Mouse (Mus musculus): ENCODE measurements at regions not wholly inside any gene's neighbourhood (a gene's known extent, or its start where the extent isn't known, plus 50 kb on each side); places are given as distances from the start of the nearest gene placed in this dataset.
A peak's percentile ranks its signal among the peaks of the same experiment; 100 is the strongest.

DNA sequence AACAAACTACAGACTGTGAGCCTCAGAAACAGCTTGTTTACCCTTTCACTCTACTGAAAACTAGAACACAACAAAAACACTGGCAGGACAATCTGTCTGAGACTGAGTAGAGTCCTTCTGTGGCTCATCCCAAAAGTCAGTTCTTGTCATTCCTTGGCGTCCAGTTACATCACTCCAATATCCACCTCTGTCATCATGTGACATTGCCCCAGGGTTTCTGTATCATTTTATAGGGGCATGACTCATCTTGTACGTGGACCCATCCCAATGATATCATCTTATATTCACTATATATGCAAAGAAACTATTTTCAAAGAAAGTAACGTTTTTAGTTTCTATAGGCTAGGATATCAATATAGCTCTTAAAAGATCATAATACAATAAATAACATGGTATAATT is 152.3 kb downstream of the Dkk2 start:
- DNase-seq (ENCODE audit: low spot score in 2 of 2): no peak

DNA sequence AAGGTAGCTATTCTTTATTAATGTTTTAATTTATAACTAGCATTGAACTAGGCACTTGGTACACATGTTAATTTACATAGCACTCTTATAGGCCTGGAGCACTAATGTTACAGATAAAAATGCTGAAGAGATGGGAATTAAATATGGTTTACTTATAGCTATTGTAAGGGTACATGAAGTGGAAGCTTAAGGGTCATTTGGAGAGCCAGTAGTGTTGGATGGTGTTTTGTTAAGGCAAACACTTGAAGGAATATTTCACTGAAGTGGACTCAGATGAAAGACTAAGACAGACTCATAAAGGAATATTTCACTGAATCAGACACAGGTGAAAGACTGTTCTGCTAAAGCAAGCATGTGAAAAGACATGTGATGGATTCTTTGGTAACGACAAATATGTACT is 172.7 kb downstream of the Dkk2 start:
- no peak for DNase-seq (ENCODE audit: low spot score in 2 of 2)

DNA sequence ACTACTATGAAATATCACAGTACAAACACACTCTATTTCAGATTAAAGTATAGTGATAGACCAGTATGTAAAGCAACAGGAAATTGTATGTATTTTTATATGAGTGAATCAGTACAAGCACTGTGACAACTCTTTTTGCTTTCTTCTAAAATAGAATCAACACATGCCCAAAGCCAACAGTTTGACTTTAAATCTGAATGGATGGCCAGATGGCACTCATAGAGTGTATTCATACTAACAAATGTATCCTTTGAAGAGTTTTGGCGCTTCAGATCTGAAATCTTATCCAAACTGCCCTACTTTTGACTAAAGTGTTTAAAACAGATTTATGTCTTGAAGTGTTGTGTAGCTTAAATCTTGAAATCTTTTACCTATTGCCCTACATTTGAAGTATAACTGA is 184.5 kb downstream of the Dkk2 start:
- DNase-seq (ENCODE audit: low spot score in 2 of 2): no peak

DNA sequence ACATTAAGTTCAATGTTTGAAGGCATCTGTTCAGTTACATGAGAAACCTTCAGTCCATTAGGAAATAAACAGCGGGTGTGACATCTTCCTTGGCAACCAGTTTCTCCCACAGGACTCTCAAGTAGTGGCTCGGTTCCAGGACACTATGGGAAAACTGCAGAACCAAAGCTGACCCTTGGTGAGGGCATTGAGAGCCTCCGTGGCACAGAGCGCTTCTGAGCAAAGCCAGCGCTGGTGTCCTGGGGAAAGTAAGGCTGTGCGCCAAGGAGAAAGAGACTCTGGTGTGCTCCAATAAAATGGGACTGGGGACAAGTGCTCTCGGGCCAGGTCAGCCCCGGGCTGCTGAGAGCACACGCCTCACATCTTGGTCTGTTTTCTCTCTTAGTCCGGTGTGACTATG is 189.7 kb downstream of the Dkk2 start:
- peak; percentile 40 to 44 for DNase-seq (ENCODE audit: low spot score in 2 of 2)

DNA sequence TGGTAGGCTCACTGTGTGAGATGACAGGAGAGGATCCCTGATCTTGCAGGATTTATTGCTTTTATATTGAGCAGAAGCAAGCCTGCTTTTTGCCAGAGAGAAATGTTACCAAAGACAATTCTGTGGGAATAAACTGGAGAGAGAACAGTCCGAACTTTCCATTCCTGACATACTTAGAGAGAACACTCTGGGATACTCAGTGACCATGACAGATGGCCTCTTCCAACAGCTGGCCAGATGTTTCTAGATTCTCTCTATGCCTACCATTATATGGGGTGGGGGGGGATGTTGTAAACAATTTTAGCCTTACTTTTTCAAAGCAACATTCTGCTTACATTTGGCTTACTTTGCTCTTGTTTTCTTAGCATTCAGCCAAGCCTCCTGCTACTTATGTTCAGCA is 192.7 kb downstream of the Dkk2 start:
- DNase-seq (ENCODE audit: low spot score in 2 of 2): peak in 1 of 2 experiments; percentile 11

DNA sequence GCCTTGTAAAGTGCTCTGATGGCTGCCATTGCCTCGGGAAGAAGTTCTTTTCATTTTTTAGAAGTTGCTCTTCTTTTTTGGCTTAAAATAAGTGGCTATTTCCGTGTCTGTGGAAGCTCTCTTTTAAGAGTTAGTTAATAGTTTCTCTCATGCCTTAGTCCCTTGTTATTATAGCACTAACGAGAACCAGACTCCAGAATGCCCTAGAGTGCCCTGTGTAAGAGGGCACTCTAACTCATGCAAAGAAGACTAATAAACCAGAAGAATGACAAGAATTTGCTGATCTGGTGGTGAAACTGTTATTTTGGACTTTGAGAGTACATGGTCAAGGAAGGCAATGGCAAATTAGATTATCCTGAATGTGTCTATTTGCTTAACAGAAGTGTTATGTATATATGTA is 202.6 kb downstream of the Dkk2 start:
- DNase-seq (ENCODE audit: low spot score in 2 of 2): no peak

DNA sequence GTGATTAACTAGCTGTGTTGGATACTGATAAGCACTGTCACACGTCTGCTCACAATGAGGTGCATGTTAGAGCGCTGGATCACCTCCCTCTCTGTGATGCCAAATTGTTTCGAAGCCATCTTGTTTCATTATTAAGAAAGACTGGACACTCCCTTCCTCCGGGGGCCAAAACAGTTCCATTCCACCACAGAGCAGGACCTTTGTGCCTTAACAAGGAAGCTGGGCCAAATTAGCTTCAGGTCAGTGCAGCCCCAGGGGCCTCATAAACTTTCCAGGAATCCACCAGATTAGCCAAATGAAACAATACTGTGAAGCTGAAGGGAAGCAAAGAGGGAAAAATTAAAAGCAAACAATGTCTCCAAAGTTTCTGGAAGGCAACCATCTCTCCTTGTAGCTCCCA is 241.9 kb downstream of the Dkk2 start:
- DNase-seq (ENCODE audit: low spot score in 2 of 2): peak; percentile 1 to 4

DNA sequence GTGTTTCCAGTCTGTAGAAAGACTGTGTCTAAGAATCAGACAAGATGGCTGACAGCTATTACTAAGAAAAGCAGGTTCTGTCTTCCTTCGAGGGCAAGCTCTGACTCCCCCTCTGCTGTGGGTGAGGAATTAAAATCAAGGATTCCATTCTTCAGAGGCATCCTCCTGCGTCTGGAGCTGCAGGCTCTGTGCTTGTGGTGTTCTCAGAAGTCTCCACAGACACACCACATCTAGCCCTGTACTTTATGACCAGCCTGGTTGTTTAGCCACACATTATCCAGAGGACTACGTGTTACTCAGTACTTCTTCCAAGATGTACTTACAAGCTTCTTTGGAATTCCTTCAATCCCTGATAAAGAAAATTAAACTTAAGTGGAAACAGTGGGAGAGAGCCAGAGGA is 258.5 kb downstream of the Dkk2 start:
- no peak for DNase-seq (ENCODE audit: low spot score in 2 of 2)

DNA sequence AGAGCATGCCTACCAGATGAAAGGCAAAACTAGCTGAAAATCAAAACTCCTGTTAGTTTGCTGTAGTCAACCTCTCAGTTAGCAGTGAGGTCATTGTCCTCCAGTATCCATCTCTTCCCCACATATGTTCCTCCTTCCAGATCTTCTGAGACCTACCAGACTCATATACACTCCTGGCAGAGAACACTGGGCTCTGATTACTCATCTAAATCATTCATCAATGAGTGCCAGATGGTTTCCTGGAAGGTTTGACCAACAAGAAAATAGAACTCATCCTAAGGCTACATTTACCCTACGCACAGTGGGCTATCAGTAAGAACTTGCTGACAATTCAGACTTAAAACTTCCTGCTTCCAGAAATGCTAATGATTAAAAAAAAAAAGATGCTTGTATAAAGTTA is 260.8 kb downstream of the Dkk2 start:
- DNase-seq (ENCODE audit: low spot score in 2 of 2): no peak

DNA sequence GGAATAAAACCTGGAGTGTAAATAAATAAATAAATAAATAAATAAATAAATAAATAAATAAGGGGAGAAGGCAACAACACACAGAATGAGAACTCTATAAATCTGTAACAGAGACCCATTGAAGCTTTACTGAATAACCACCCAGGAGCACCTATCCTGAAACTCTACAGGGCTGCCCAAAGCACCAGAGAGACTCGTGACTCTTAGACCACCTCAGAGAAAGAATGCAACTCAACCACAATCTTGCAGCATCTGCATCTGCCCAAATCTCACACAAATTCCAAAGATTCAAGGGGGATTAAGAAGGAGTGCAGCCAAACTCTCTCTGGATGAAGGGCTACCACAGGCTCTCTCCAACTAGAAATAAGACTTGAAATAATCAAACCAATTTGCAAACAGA is 264.5 kb downstream of the Dkk2 start:
- DNase-seq (ENCODE audit: low spot score in 2 of 2): no peak

DNA sequence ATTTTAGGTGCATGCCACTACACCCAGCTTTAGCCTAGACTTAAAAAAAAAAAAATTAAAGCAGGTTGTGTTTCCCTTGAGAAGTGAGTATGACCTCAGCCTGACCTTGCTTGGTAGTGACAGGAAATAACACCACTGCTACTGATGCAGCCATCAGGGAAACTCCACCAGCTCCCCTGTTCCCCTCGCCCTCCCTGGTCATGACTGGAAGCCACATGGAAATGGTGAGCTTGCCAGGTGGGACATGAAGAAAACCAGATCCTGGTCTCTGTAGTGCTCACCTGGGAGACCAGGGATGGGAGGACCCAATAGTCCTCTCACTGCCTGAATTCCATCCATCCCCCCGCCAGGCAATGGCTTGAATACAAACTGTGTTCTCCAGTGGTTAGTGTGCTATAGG is 268.1 kb downstream of the Dkk2 start:
- no peak for DNase-seq (ENCODE audit: low spot score in 2 of 2)

DNA sequence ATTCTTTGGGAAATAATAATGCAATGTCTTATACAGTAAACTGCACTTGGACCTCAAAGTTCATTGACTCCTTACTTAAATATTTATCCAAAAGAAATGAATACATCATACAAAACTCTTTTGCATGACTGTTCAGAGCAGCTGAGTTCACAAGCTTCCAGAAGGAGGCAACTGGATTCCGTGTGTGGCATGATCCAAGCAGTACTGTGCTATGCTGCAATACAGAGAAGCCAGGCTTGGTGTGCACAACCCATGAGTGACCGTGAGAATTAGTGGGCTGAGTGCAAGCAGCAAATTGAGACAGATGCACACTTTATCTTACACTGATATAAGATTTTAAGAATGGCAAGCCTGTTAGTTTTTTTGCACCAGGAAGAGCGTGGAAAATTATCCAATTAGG is 270.0 kb upstream of the Gimd1 start:
- DNase-seq (ENCODE audit: low spot score in 2 of 2): no peak

DNA sequence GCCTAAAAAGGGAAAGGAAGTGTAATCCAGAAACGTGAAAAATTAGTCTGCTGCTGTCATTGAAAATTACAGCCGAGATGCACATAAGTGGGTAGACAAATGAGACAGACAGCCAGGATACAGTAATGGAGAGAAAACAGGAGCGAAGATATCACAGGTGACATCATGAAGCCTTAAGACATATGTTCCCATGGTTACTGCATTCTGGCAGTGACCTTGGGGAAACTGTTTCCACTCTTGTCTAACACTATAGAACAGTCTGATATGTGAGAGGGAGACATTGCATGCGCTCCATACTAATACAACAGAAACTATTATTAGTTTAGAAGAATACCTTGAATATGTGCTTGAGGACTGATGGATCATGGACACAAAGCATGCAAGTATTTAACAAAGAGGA is 254.0 kb upstream of the Gimd1 start:
- DNase-seq (ENCODE audit: low spot score in 2 of 2): no peak

DNA sequence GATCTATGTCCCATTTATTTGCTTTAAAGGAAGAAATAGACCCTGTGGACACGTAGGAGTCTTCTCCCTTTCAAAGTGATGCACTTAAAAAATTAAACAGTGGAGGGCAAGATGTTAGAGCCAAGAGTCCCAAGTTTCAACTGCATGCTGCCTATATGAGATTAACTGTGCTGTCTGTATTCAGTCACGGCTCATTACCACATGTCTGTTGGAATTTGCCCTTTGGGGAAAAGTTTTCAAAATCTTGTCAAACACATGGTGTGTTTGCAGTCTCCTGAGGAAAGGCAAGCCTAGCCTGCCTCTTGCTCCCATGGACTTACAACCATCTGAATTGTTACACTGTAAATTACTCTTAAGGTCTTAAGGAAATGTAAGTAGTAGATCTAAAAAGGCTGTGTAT is 211.9 kb upstream of the Gimd1 start:
- DNase-seq (ENCODE audit: low spot score in 2 of 2): no peak

DNA sequence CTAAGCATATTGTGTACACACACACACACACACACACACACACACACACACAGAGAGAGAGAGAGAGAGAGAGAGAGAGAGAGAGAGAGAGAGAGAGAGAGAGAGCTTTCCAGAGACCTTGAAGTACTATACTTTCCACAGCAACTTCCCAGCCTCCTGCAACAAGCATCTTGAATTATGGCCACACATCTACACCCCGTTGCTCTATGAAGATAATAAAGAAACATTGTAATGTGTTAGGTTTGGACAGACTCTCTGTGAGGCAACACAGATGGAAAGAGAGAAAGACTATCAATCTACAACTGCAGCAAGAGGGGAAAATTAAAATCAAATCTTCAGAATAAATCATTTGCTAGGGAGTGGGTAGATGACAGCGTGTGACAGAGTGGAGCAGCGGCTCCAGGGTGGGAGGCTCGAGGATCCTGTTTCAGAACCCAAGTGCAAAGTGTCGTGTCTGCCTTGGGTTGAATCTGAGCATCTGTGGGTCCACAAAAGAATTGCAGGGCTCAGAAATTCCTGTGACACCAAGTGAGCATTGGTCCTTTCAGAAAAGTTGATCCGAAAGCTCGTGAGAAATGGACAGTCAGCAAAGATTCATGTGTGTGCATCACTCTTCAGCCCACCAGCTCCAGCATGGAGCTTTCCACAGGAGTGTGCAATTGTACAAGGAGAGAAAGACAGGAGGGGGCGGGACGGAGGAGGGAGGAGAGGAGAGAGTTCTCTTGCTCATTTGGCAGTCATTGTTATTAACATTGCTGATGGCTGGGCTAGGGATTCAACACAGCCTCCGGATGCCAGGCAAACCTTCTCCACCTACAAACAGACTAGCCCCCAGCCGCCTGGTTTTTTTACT is 203.6 kb upstream of the Gimd1 start:
- no peak for DNase-seq (ENCODE audit: low spot score in 2 of 2)

DNA sequence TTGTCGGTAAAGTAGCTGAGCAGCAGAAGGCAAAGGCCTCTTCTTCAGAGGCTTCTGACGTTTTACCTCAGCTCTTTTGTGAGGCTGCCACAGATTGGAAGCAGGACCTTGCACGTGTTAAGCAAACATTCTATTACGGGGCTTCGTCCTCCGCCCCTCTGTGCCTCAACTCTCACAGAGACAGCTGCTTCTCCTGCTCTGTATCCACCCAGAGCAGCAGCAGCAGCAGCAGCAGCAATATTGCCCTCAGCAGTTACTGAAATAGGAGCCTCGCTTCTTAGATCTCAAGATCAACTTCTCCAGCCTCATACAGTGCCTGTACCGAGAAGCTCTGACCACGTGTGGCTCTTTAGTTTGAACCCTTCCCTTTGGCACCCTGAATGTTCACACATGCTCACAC is 202.4 kb upstream of the Gimd1 start:
- DNase-seq (ENCODE audit: low spot score in 2 of 2): no peak

DNA sequence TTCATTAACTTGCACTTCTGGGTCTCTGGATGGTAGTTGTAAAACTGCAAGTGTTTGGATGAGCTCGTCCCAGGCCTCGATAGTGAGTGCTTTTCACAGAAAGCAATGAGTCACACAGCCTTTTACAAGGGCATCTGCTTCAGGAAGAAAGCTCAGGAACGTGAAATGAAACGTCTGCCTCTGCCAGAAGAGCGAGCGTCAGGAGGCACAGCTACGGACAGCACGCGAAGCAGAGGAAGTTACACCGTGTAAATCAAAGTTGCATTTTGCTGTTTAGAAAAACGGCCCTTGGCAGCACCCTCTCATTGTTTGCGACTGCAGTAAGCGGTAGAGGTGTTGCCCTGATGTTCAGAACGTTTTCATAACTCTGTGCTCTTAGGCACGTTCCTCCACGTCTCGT is 201.5 kb upstream of the Gimd1 start:
- no peak for DNase-seq (ENCODE audit: low spot score in 2 of 2)

DNA sequence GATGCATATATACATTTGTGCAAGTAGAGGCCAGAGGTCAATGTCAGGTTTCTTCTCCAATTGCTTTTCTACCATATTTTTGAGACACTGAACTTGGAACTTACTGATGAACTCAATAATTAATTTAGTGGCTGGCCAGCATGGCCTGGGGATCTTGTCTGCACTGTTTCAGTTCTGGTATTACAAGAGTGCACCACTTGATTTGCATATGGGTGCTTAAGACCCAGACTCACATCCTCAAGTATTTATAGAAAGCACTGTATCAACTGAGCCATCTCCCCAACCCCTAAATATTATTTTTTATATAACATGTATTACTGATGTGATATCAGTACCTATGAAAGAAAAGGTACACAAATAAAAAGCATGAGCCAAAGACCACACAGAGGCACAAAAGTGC is 197.8 kb upstream of the Gimd1 start:
- no peak for DNase-seq (ENCODE audit: low spot score in 2 of 2)

DNA sequence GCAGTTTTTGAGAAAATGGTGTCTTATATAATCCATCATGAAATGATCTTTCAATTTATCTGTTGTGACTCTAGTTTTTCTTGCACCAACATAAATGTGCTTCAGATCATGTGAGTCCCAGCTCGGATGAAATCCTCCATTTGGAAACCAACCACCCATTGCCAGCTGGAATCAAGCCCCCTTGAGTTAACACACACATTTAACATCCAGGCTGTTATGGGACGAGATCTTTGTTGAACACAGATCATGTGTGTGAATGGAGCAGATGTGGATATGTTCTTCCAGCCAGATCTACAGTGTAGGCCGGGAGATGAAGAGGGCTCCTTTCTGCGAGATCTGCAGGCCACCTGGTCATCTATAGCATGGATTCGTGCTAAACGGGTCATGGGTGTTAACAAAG is 188.4 kb upstream of the Gimd1 start:
- DNase-seq (ENCODE audit: low spot score in 2 of 2): peak in 1 of 2 experiments; percentile 15

DNA sequence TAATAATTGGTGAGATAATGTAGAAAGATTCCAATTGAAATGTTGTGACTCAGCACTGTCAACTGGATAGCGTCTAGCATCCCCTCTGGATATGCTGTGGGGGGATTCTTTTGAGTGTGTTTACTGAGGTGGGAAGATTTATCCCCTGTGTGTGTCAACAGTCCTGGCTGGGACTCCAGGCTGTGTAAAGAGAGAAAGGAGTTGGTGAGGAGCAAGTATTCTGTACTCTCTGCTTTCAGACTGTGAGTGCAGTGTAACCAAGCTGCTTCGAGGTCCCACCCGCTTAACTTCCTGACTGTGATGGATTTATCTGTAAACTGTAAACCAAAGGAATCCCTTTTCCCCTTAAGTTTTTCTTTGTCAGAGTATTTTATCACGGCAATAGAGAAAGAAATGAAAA is 175.7 kb upstream of the Gimd1 start:
- DNase-seq (ENCODE audit: low spot score in 2 of 2): no peak

DNA sequence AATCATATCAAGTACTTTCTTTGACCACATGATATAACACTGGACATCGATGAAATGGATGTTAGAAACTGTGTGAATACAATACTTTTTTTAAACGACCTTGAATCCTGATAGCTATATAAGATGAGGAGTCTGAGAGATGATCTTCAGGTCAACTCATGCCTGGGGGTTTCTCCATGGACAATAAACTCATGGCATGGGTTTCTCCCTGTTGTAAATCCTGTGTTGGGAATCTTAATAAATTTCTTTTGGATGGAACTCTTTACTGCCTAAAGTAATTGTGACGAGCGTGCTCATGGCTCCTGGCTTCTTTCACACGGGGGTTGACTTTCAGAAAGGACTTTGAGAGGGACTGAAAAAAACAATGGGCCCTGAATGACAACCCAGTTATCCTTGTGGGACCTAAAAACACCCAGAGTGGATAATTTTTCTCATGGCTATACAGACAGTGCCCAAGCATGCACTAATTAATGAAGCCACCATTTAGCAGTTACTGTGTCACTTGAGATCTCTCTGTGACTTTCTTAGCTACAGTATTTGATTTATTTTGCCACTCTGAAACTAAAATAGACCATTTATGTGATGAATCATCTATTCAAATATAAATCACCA is 167.2 kb upstream of the Gimd1 start:
- DNase-seq (ENCODE audit: low spot score in 2 of 2): no peak

DNA sequence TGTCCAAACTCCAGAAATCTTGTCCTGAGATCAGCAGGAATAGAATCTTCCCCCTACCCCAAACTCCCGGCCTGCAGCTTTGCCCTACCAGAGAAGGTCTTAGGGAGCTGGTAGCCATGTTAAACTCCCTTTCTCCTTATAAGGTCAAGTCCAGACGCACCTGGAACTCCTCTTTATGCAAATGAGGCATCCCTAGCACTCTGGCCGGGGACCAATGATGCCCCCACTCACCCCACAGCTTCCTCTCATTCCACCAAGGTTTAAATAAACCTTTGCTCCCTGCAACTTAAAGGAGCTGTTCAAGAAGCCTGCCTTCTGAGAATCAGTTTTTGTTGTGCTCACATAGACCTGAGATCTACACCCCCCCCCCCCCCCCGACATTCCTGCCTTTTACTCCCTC is 158.6 kb upstream of the Gimd1 start:
- DNase-seq (ENCODE audit: low spot score in 2 of 2): no peak

DNA sequence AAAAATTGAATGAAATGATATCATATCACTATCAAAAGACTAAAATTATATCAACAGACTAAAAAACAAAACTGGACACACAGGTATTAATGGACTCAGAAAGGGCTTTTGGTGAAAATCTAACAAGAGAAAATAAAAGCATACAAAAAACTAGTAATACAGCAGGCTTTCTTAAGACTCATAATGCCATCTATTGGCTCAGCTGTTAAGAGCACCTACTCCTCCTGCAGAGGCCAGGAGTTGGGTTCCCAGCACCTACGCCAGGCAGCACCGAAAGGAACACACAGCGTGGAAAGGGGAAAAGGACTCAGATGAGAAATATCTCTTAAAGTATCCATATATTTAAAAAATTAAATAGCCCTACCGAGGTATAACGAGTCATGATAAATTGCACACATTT is 151.9 kb upstream of the Gimd1 start:
- no peak for DNase-seq (ENCODE audit: low spot score in 2 of 2)

DNA sequence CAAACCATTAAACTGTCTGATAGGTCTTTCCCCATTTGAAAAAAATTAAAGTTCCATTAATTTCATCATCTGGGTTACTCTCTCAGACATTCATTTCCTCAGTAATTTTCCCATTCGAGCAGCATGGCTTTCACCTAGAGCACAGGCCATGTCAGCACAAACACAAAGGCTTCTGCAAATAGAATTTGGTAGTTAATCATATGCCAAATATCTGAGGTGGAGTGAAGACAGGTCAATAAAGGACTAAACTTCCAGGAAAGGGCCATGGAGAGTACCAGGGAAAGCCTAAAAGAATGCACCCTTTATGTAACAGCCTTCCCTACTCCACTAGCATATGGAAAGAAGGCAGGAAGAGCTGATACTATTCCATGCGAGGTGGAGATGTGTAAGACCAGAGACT is 150.3 kb upstream of the Gimd1 start:
- DNase-seq (ENCODE audit: low spot score in 2 of 2): no peak
